Mouse (Mus musculus) forebrain, postnatal 0 days (tissue): Measurements from ENCODE around the gene Mapk9. TPM values are rescaled to one million over a fixed set of nuclear protein-coding genes. Genes with fewer than 3 reads are reported as not detected.

Experiments
- ATAC-seq: fragments of 200-750 bp; cut with Nextera tagmentation; 2 replicates; pipeline ENCODE4 v1.8.0; 2017; ENCODE audit warnings: mild to moderate bottlenecking, moderate library complexity
- DNase-seq: peaks from one replicate; pipeline ENCODE4 v3.0.0-alpha.2; 2015
- H3K27ac ChIP-seq: fragments of 300-500 bp; sonication (generic); 2 replicates; pipeline ENCODE4 v1.5.1; 2014; ENCODE audit warnings: low read depth, mild to moderate bottlenecking, antibody characterized with exemption, low read length, moderate library complexity, mixed read lengths
- H3K27me3 ChIP-seq: fragments of 300-500 bp; sonication (generic); 2 replicates; pipeline ENCODE4 v1.6.1; 2014; ENCODE audit warnings: mild to moderate bottlenecking, low read length, mixed read lengths; ENCODE audit not compliant: insufficient read depth
- H3K36me3 ChIP-seq: fragments of 300-500 bp; sonication (generic); 2 replicates; pipeline ENCODE4 v1.6.1; 2014; ENCODE audit warnings: mild to moderate bottlenecking, moderate library complexity; ENCODE audit not compliant: insufficient read depth
- H3K4me1 ChIP-seq: fragments of 300-500 bp; sonication (generic); 2 replicates; pipeline ENCODE4 v1.6.1; 2014; ENCODE audit warnings: antibody characterized with exemption; ENCODE audit not compliant: insufficient read depth
- H3K4me2 ChIP-seq: fragments of 300-500 bp; sonication (generic); 2 replicates; pipeline ENCODE4 v1.6.1; 2014; ENCODE audit warnings: low read depth, mild to moderate bottlenecking, moderate library complexity
- H3K4me3 ChIP-seq: fragments of 300-500 bp; sonication (generic); 2 replicates; pipeline ENCODE4 v1.5.1; 2014; ENCODE audit warnings: low read depth, low read length, mixed read lengths
- H3K9ac ChIP-seq: fragments of 300-500 bp; sonication (generic); 2 replicates; pipeline ENCODE4 v1.6.1; 2014; ENCODE audit warnings: mild to moderate bottlenecking
- H3K9me3 ChIP-seq: fragments of 300-500 bp; sonication (generic); 2 replicates; pipeline ENCODE4 v1.6.1; 2016; ENCODE audit warnings: low read length
- CTCF ChIP-seq: sonication (generic); IDR thresholded peaks from 2 replicates; pipeline ENCODE4 v1.5.1; 2016; ENCODE audit warnings: antibody characterized with exemption, control low read depth, low read depth
- WGBS: fragments of 180-500 bp; shearing (Covaris S2); extraction: QIAGEN DNeasy Blood & Tissue Kit; methylation state at CpG from one replicate; pipeline ENCODE4 v1.1.7; 2014; 5-methylcytosine and 5-hydroxymethylcytosine counted together
- polyA plus RNA-seq: library from polyadenylated mRNA; unstranded; fragments of >200 nt; fragmentation: Nextera tagmentation; extraction: Ambion mirVana; gene quantifications from 2 replicates; pipeline ENCODE4 v1.2.1, GENCODE M21; 2015
- total RNA-seq: library from RNA; depleted of rRNA; stranded (reverse); fragments of >200 nt; gene quantifications from 2 replicates; pipeline ENCODE4 v1.2.3, GENCODE M21; 2014

Mapk9 gene
- total and polyA plus RNA-seq, 2 experiments from 2014 or later: 55.6 to 123 TPM

DNA sequence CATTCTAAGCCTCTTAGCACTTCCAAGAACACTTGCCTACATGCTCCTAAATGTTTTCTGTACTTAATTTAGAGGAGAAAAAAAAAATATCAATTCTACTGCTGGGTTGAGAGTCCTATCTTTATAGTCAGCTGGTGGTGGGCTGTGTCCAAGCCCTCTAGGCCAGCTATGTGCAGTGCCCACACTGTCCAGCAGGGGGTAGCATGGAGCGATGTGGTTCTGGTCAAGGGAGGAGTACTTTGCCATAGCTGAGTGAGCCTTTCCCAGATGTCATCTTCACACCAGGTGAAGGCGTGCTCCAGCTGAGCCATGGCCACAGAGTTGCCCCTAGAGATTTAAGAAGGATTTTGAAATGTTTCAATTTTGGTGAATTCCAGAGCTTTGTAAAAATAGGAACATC, 21.7 kb upstream of the Mapk9 start:
- no peak for DNase-seq
- Histone ChIP-seq H3K9me3 (no peaks in the 10 kb centered on the region), H3K9ac (no peak overlapping the region), H3K27me3 (no peaks in the 10 kb centered on the region), H3K4me1 (0 out of 2 replicates have a peak, but pooled peaks cover 7% of the 10 kb centered on the region), H3K27ac (no peak overlapping the region), H3K36me3 (peaks cover 40% of the 10 kb centered on the region), H3K4me2 (no peak overlapping the region), H3K4me3 (no peak overlapping the region)
- peak; percentile 77 for TF ChIP-seq CTCF
- 42% methylated on average over 2 of the region's 2 CpGs for WGBS
- no peak for ATAC-seq

DNA sequence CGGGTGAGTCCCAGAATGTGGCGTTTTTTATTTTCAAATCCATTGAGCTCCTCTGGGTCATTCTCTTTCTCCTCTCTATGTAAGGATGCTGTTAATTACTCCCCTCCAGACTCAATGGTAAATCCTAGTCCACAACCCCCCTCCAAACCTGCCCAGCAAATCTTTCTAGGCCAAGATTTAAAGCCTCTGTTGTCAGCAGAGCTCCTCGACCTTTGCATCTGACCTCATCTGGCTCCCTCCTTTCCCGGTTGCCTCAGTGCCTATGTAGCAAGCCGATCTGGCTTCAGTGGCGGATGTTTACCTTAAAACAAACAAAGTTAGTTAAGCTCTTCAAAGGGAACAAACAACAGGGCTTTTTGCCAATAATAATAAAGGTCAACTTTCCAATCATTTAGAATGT, 19.3 kb upstream of the Mapk9 start:
- Histone ChIP-seq H3K27me3 (no peaks in the 10 kb centered on the region), H3K9ac (no peak overlapping the region), H3K4me3 (no peak overlapping the region), H3K9me3 (no peaks in the 10 kb centered on the region), H3K4me2 (no peak overlapping the region), H3K27ac (no peak overlapping the region), H3K4me1 (no peaks in the 10 kb centered on the region), H3K36me3 (peaks cover 48% of the 10 kb centered on the region)
- DNase-seq (no peak), ATAC-seq (no peak)
- TF ChIP-seq CTCF: no peak
- WGBS: 51% methylated on average over 6 of the region's 6 CpGs

DNA sequence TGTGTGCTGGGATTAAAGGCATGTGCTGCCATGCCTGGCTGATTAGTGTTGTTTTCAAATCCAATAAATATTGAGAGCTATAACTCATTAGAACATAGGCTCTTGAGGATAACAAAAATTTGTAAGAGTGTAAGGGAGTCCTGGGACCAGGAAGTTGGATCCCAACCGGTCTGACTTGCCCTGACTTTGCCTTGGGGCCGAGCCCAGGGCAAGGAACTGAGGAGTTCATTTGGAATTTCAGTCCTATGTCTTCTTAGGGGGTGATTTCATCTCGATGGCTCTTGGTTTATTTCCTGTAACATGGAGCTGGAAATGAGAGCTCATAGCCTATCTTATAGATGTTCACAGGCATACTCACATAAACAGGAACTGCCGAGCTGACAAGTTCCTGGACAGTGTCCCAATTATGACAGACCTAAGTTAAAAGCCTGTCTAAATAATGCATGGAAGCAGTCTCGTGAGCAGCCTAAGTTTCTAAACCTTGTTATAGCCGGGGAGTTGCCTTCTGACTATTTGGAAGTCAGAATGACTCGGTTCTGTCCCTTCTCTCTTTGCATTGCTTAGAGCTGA, 17.3 kb upstream of the Mapk9 start:
- no peak overlapping the region for H3K4me2 ChIP-seq
- no peak overlapping the region for H3K27ac ChIP-seq
- H3K27me3 ChIP-seq: no peaks in the 10 kb centered on the region
- no peak overlapping the region for H3K9ac ChIP-seq
- H3K4me1 ChIP-seq: no peaks in the 10 kb centered on the region
- TF ChIP-seq CTCF: no peak
- peaks cover 49% of the 10 kb centered on the region for H3K36me3 ChIP-seq
- 67% methylated on average over 7 of the region's 7 CpGs for WGBS
- no peak overlapping the region for H3K4me3 ChIP-seq
- no peaks in the 10 kb centered on the region for H3K9me3 ChIP-seq
- ATAC-seq (0 out of 2 replicates have a peak, but pooled peaks have one; percentile 23), DNase-seq (peak; percentile 29)

DNA sequence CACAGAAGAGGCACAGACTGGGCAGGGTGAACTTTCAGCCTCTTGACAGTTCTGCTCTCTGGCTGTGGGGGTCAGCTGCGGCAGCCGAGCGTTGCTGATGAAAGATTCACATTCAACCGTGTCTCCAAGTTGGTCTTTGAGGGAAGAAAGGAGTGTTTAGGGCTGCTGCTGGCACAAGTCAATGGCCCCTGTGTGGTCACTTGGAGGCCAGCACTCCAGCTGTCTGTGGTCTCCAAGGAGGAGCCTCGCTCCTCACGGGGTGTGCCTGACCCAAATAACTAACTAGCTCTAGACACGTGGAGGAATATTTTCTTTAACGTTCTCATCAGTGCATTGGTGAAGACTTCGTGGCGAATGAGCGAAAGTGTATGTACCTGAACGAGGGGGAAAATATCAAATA, 14.6 kb upstream of the Mapk9 start:
- H3K4me3 ChIP-seq: no peak overlapping the region
- WGBS: 82% methylated on average over 12 of the region's 12 CpGs
- no peak overlapping the region for H3K9ac ChIP-seq
- H3K4me1 ChIP-seq: no peaks in the 10 kb centered on the region
- H3K9me3 ChIP-seq: no peaks in the 10 kb centered on the region
- no peak overlapping the region for H3K27ac ChIP-seq
- H3K27me3 ChIP-seq: no peaks in the 10 kb centered on the region
- H3K36me3 ChIP-seq: peaks cover 52% of the 10 kb centered on the region
- ATAC-seq (0 out of 2 replicates have a peak, but pooled peaks have one; percentile 42), DNase-seq (no peak)
- no peak overlapping the region for H3K4me2 ChIP-seq
- TF ChIP-seq CTCF: no peak

DNA sequence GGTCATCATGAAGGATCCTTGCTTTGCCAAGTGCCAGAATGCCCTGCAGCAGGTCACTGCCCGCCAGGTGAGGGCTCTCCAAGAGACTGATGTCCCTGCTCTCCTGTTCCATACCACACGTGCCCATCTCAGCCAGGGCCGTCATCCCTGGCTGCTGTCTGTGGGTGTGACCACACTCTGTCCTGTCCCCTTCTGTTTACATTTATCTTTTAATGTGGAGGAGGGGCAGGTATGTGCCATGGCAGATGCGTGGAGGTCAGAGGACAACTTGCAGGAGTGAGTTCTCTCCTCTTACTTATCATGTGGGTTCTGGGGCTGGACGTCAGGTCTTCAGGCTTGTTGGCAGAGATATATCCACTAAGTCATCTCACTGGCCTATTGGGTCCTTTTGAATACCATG, 13.6 kb upstream of the Mapk9 start:
- ATAC-seq: no peak

DNA sequence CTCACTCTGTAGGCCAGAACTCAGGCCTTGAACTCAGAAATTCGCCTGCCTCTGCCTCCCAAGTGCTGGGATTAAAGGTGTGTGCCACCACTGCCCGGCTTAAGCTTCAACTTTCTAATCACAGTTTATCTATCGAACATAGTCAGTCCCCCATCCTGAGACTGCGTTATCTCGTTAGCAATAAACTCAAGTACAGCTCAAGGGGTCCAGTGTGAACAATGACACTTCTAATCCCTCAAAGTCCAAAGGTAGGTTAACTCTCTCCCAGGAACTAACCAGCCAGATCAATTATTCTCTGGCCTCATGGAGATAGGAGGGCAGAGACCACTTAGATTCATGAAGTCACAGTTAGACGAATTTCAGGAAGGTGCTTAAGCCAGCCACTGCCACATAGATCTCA, 12.3 kb upstream of the Mapk9 start:
- no peak for TF ChIP-seq CTCF
- Histone ChIP-seq H3K27ac (no peak overlapping the region), H3K36me3 (peaks cover 51% of the 10 kb centered on the region), H3K27me3 (no peaks in the 10 kb centered on the region), H3K4me2 (no peak overlapping the region), H3K9me3 (no peaks in the 10 kb centered on the region), H3K4me1 (no peaks in the 10 kb centered on the region), H3K9ac (no peak overlapping the region), H3K4me3 (no peak overlapping the region)
- DNase-seq: no peak
- WGBS: 88% methylated on average over 6 of the region's 6 CpGs
- ATAC-seq: no peak

More for the DNA sequence above, 13.6 kb upstream of the Mapk9 start:
- Histone ChIP-seq H3K36me3 (peaks cover 57% of the 10 kb centered on the region), H3K9me3 (no peaks in the 10 kb centered on the region), H3K27ac (no peak overlapping the region), H3K4me2 (no peak overlapping the region), H3K9ac (no peak overlapping the region), H3K27me3 (no peaks in the 10 kb centered on the region), H3K4me3 (no peak overlapping the region), H3K4me1 (no peaks in the 10 kb centered on the region)
- WGBS: 92% methylated on average over 5 of the region's 5 CpGs
- DNase-seq: no peak
- TF ChIP-seq CTCF: no peak

DNA sequence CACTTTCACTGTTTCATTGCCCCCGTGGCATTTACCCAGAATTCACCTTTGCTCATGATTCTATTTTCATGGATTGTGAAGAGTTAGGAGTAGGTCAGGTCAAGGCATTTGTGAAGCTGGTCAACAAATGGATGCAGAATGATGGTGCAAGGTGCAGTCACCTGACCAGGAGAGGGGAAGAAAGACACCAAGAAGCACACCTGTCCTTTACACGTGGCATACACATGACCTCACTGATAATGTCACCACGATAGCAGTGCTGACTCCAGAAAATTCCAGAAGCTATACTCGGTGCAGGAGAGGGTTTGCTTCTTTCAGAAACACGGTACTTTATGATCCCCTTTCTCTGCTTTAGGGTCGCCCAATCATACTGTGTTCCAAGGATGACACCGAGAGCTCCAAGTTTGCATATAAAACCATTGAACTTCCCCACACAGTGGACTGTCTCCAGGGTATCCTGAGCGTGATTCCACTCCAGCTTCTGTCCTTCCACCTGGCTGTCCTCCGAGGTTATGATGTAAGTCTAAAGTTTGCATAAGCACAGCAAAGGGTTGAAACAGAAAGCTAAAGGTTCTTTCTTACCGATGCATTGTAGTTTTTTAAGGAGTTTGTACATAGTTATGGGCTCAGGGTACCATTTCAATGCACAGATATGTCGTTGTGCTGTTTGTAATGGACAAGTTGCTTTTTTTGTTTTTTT, 11.1 kb upstream of the Mapk9 start:
- no peak overlapping the region for H3K9ac ChIP-seq
- ATAC-seq: no peak
- peaks cover 40% of the 10 kb centered on the region for H3K36me3 ChIP-seq
- H3K27me3 ChIP-seq: no peaks in the 10 kb centered on the region
- H3K4me2 ChIP-seq: no peak overlapping the region
- TF ChIP-seq CTCF: no peak
- no peak overlapping the region for H3K27ac ChIP-seq
- no peak overlapping the region for H3K4me3 ChIP-seq
- no peak for DNase-seq
- 97% methylated on average over 11 of the region's 11 CpGs for WGBS
- no peaks in the 10 kb centered on the region for H3K4me1 ChIP-seq
- no peaks in the 10 kb centered on the region for H3K9me3 ChIP-seq
